Mouse (Mus musculus) stomach, postnatal 0 days (tissue): ENCODE measurements at regions not wholly inside any gene's neighbourhood (a gene's known extent, or its start where the extent isn't known, plus 50 kb on each side); places are given as distances from the start of the nearest gene placed in this dataset.
A peak's percentile ranks its signal among the peaks of the same experiment; 100 is the strongest.

ENCODE experiments used
- CTCF ChIP-seq: IDR thresholded peaks from 2 replicates; pipeline ENCODE4 v1.5.1; 2016; ENCODE audit warnings: antibody characterized with exemption, low read depth, mild to moderate bottlenecking, moderate library complexity
- EP300 ChIP-seq: optimal IDR thresholded peaks from 2 replicates; pipeline ENCODE3; 2016; ENCODE audit warnings: antibody characterized with exemption

DNA sequence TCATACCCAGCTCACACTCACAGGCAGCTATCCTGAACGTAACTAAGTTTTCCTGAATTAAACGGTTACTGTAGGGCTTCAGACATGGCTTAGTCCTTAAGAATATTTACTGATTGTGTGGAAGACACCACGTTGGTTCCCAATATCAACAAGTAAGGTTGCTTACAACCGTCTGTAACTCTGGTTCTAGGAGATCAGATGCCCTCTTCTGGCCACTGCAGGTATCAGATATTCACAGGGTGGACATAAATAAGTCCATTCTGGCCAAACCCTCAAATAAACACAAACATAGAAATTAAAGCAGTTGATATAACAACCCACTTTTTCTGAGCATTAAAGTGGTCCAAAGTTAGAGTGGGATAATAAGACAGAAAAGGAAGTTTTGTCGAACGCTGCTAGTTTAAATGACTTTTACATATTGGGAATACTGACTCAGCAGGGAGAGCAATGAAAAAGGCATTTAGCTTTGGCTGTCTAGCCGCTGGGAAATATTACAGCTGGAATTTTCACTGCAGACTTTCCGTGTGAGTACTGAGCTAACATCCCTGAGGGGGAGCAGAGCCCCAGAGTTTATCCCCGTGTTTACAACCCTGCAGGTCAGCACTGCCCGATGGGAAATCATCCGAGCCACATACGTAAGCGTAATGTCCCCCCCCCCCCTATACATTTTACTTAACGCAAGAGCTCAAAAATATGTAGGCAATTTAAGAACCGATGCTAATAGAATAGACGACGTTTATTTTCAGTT lies 264.4 kb downstream of the Pou4f1 start:
- TF ChIP-seq CTCF (peak; percentile 66), EP300 (no peak)
